Mouse (Mus musculus) right cerebral cortex, postnatal 4 days (tissue): Measurements from ENCODE around the gene Sdk2.

ENCODE experiments used
- DNase-seq: peaks from one replicate; pipeline ENCODE4 v3.0.0-alpha.2; 2022

Gene Sdk2

DNA sequence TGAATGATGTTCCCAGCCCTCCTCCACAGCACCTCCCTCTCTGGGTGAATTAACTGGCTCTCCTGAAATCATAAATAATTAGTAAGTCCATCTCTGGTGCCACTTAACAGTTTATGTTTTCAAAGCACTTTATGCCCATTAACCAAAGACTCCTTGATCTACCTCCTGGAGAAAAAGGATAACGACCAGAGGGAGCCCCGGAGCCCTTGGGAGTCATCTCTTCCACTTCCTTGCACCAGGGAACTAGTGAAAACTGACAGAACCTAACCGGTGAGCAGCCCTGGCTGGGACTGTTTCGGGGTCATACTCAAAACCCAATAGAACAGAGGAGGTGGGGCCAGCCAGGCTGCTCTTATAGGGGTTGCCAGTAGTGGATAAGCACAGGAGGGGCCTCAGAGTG, 22.5 kb downstream of the Sdk2 start:
- no peak for DNase-seq

DNA sequence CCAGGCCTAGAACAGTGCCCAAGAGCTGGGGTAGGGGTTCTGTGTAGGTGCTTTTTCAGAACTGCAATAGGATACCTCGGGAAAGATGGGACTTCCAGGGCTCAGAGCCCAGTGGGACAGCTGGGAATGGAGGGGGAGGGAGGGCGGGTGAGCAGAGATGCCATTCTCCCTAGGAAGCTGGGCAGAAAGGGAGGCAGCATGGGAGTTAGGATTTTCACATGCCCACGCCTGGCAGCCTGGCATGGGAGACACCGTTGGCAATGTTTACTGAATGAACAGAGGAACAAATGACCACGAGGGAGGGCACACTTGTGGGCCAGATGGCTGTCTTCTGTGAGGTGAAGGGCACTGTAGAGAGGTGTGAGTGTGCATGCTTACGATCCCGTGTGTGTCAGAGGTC, 23.3 kb downstream of the Sdk2 start:
- no peak for DNase-seq

DNA sequence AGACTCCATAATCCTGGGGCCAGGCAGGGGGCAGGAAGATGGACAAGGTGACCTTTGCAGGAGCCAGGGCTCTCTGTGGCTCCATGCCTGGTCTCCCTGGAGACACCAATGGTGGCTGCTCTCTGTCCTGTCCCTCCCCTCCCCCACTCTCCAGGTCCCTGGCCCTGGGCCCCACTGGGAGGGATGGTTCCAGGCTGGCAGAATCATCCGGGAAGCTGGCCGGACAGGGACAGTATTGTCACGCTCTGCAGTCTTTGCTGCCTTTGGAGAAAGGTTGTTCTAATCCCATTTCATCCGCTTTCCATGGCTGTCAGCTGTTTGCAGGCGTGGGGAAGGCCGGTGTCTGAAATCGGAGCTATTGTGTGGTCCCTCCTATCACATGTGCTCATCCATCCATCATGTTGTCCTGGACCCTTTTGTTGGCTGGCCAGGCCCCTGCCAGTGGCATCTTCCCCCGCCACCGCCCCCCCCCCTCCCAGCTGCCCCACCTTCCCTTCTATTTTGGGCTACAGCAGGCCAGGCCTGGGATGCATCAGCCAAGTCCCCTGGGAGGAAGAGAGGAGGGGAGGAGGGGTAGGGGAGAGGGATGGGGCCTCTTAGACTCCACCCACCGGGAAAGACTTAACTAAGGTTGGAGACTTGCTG, 26.3 kb downstream of the Sdk2 start:
- no peak for DNase-seq

DNA sequence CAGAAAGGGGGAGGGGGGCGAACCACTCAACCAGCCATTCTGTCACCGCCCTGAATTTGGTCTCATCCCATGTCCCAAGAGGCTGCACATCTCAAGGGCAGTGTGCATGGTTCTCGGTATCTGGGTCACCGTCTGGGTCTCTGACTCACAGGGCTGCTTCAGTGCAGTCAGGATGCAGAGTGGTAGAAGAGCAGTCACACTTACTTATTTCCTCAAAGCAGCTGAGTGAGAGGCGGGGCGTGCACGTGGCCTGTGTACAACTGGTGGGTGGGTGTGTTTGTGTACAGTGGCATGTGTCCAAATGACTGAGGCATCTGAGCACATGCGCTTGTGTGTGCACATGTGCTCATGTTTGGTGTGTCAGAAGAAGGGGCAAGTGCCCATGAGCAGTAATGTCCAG, 28.8 kb downstream of the Sdk2 start:
- DNase-seq = no peak

DNA sequence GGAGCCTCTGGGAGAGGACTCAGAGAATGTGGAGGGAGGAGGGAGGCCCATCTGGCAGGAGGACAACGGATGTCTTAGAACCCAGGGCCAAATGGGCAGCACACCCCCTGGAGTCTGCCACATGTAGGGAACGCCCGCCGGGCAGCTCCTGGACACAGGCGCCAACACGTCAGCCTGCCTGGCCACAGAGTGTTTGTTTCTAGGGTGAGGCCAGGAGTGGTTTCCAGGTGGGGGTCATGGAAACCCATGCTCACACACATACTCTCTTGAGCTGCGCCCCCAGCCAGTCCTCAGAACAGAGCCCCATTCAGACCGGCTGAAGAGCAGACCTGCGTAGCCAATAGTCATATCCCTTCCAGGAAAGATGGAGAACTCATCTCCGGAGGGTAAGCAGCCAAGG, 35.4 kb downstream of the Sdk2 start:
- DNase-seq = no peak

DNA sequence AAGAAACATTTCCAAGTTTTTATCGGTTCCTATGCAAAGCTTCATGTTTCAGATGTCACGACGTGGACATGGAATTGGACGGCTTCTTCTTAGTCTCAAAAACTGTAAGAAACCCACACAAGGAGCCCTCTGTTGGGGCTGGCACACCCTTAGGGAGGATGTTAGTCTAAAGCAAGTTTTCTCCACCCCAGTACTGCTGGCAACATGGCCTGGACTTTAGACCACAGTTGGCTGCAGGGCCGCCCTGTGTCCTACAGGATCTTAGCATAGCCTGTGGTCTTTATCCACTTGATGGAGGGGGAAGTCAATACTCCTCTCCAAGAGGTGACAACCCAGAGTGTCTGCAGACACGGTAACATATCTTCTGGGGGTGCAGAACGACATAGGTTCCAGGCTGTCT, 36.6 kb downstream of the Sdk2 start:
- DNase-seq = no peak

DNA sequence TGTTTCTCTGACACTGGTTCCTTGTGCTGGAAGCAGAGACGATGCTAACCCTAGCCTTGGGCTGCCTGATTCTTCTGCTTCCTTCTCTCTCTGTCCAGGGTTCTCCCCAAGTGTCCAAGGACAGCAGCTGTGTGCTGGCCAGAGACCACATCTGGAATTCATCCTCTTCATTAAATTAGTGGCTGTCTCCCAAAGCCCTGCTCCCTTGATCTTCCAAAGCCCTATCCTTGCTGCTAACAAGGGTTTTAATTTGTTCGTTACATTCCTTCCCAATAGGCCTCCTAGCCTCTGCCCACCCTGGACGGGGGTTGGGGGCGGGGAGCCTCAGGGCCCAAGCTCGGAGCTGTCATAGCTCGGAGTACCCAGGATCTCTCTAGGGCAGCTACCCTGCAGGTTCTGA, 38.3 kb downstream of the Sdk2 start:
- DNase-seq = no peak

DNA sequence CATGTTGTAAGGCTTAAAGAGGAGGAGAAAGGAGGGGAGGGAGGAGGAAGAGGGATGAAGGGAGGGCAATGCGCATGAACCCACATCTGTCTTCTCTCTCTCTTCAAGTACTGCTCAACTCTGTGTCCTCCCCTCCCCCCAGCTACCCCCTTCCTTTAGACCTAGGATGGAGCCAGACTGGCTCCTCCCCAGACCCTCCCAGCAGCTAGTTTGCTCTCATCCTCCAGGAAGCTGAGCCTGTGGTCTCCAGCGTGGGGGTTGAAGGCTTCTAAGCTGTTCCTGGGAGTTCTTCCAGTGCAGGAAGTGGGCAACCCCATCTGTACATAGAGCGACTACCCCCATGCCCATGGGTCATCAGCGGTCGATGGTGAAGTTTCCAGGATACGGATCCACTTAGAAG, 38.8 kb downstream of the Sdk2 start:
- no peak for DNase-seq

DNA sequence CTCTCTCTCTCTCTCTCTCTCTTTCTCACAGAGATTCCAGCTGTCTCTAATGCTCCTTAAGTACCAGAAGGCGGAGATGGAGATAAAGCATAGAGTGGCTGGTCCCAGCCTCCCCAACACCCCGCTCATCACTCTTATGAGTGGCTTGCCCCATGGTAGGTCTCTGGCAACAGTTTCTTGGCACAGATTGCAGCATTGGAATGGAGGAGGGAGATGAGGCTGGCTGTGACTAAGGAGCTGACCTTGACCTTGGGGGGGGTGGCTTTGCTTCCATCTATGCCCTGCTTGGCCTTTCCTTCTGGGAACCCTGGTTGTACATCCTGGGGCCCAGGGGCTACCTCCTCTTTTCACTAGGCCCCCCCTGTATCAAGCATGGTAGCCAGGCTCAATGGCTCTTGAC, 41.8 kb downstream of the Sdk2 start:
- no peak for DNase-seq

DNA sequence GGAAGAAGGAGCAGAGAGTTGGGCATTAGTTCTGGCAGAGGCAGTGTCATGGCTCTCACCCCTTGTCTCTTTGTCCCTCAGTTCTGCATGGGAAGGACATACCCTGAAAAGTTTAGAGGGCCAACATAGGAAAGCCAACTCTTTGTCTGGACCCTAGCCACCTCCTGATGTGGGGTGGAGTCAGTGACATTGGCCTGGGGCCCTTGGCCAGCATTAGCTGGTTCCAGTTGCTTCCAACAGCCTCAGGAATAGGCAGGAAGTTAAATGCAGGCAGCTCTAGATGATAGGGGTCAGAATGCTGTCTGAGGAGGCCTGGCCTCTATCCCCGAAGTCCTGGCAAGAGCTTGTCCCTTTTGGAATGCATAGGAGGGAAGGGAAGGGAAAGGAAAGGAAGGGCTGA, 42.9 kb downstream of the Sdk2 start:
- DNase-seq = no peak

DNA sequence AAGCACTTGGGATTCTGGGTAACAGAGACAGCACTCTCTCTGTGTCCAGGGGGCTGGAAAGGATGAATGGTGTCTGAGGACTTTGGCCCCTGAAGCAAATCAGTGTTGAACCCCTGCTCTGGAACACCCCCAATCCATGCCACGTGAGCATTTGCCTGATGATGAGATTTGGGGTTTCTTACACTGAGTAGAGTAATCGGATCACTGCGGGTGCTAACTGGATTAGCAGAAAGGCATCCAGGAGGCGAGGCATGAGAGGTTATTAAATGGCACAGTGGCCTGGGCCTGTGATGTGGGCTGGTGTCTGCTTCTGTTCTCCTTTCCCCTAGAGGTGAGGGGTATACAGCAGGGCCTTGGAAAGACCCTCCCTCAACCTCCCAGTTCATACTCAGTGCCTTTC, 44.7 kb downstream of the Sdk2 start:
- DNase-seq = no peak

DNA sequence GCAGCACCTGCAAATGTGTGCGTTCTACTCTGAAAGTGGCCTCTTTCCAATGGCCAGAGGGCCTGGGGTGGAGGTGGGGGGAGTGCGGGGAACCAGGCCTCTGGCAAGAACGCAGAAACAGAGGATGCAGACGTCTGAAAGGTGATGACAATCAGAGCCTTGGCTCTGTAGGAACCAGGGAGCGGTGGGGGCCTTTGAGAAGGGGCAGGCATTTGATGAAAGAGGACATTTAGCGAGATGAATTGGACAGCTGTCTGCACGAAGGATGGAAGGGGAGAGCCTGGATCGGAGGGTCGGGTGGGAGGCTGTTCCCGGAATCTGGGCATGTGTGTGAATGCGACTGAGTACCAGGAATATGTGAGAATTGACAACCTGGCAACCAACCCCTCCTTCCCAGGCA, 47.8 kb downstream of the Sdk2 start:
- DNase-seq = no peak

DNA sequence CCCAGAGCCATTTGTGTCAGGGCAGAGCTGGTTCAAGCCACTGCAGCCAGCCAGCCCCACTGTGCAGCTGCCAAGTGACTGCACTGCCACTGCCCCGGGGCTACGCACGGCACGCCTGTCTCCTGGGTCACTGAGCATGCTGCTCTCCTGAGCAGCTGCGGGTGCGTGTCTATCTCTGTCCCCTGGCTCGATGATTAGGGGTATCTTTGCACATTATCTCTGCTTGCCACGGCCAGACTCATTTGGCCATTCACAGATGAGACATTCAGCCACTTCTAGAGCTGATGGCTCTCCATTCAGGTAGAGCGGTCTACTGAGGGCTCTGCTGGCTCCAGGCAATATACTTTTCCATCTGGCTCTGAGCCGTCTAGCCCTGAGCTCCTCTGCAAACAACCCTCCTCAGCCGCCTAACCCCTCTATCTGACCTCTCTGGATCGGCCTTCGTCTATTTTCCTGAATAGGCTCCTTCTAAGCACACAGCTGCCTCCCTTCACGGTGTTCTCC, 49.9 kb downstream of the Sdk2 start:
- no peak for DNase-seq

DNA sequence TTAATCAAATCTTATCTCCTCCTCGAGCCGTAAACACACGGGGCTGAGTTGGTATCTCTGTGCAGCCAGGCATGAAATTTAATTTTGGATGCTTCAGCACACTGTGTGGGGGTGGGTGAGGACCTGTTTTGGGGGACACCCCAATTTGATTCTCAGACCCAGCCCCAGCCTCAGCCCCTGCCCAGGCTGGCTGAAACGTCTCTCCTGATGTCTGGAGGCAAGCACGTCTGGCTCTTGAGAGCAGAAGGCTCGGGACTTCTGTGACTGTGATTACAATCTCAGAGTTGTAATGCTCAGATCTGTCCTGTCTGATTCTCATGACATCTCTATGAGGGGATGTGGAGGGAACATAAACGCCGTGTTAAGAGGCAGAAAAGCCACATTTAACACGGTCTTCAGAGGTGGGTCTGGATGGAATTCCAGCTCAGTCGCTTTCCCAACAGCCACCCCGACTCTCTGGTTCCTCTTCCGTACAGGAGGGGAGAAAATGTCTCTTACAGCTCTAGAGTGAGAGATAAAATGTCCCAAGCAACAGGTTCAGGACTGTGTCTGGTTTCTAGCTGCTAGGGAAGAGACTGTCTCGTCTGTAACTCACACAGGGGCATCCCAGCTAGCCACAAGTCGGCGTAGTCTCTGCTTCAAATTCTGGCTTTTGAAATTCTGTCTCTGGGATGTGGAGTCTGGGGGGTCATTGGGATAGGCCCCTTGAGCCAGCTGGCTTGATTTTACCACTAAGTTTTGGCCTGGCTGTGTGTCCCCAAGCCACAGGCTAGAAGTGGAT, 50.5 kb downstream of the Sdk2 start:
- DNase-seq = no peak

DNA sequence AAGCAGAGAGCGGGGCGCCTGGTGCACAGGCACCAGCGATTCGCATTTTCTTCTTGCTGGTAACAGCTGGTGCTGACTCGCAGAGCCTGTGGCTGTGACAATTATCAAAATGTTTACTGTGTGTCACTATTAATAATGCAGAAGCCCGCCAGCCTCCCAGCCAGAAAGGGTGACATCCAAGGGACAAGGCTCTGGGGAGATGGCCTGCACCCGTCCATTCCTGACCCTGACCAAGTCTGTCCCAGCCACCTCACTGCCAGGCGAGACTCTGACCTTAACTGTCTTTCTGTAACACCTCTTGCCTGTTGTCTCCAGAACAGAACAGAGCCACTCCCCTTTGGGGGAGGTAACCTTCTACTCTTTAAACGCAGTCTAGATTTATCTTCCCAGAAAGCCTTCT, 55.3 kb downstream of the Sdk2 start:
- no peak for DNase-seq

DNA sequence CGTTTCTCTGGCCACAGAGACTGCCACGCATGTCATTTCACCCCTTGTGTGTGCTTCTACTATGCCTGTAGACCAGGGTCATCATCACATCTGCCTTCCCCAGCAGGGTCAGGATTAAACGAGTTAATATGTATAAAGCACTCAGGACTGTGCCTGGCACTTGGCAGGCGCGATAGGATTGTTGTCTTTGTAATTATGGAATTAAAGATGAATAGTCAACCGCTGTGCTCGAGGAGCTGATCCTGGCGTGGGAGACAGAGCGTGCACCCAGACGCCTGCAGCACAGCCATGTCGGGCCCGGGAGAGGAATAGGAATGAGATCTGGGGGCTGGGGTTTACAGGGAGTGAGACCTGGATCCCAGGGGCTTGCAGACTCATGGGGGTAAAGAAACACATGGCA, 61.0 kb downstream of the Sdk2 start:
- no peak for DNase-seq

DNA sequence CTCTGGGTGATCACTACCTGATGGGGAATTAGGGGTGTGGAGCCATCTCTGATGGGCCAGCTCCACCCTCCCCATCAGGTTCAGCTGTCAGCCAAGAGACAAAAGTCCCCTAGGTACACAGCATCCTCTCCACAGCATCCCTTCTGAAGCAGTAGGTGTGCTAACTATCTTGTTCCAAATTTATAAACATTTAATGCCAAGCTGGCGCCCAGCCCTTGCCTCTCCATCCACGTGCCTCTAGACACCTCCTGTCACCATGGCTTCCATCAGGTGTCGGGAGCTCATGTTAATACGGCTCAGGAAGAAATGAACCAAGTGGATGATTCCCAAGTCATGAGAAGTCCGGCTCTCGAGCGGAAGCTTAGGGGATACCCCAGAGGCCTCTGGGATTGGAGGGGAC, 62.2 kb downstream of the Sdk2 start:
- DNase-seq = no peak

DNA sequence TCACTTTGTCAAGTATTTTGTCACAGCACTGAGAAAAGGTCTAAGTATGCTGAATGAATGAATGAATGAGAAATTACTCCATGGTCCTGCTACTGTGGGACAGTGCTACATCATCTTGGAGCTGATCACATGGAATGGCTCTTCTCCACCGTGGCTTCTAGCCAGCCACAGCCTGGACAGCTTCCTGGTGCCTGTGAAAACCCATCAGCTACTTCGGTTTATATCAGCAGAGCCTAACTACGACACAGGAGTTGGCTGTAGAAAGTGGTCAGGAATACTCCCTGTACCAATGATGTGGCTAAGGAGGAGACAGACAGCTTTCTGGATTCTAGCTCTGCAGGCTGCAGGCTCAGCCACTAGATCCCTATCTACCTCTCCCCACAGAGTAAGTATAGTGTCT, 63.7 kb downstream of the Sdk2 start:
- DNase-seq = no peak

DNA sequence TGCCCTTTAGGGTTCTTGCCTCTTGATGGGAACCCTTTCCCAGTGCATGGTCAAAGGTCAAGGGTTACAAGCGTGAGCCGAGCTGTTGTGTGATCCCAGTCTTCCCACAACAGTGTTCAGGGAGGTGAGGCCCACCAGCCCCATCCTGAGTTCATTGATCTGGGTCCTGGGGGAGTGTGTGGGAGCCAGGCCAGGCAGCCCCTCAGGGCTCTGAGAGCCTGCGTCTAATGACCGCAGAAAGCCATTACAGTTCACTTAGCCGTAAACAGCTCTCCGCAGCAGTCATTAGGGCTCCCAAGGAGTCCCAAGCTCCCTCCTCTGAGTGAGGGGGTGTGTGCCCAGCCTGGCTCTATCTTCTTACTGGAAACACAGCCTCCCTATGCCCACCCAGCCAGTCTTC, 66.8 kb downstream of the Sdk2 start:
- DNase-seq = no peak

DNA sequence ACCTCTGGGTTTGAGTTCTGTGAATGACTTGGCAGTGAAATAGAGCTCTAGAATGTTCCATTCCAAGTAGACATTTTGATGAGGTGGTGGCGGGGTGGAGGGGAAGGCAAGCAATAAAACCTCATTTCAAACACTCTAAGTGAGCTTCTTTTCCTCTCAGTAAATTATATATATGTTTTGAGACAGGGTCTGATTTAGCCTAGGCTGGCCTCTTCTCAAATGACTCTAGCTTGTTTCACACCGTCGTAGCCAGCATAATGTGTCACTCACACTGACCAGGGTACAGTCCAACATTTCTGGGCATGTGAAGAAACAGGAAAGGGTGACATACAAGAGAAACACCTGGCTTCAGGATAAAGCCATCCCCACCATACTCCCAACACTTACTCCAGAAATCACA, 68.1 kb downstream of the Sdk2 start:
- DNase-seq = no peak

DNA sequence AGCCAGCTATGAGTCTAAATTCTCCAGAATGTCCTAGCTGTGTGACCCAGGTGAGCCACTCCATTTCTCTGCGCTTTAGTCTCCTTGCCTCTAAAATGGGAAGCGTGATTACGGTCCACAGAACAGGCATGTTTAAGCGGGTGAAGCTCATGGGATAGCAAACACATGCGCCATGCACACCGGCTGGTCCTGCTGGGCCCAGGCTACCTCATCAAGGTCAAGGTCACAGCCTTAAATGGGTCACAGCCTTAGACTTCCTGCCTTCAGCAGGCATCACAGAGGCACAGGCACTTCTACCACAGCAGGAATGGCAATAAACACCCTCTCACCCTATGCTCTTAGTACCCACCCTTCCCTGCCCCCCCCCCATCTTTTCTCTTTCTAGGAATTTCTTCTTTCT, 72.9 kb downstream of the Sdk2 start:
- no peak for DNase-seq

DNA sequence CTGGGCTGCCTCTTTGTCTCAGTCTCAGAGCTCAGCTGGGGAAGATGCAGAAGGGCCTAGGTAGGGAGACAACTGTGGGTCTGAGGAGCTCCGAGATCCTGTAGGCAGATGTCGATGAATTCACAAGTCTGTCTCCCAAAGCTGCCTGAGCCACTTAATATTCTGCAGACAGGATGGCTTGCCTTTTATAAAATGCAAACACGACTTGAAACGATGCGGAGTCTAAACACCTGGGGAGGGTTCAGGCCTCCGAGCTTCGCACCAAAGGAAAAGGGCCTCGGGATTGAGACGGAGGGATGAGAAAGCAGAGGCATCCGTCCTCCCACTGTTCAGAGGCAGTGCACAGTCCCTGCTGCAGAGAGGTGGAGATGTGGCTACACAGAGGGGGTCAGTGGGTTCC, 74.0 kb downstream of the Sdk2 start:
- no peak for DNase-seq

DNA sequence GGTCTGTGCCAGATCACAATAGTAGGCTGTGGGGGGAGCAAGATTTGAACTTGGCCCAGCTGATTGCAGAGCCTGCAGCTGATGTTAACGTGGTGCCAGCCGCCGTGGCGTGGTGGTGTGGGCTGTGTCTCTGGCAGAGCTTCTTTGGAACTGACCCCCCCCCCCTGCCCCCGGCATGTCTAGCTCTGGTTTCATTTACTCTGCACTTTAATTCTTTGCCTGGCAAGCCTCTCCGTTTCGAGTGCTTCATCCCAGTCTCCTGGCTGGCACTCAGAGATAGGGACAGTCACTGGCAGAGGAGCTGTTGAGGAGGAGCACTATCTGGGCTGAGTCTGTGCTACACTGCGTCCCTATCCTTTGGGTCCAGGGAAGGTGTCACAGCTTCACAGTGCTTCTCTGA, 75.0 kb downstream of the Sdk2 start:
- no peak for DNase-seq

DNA sequence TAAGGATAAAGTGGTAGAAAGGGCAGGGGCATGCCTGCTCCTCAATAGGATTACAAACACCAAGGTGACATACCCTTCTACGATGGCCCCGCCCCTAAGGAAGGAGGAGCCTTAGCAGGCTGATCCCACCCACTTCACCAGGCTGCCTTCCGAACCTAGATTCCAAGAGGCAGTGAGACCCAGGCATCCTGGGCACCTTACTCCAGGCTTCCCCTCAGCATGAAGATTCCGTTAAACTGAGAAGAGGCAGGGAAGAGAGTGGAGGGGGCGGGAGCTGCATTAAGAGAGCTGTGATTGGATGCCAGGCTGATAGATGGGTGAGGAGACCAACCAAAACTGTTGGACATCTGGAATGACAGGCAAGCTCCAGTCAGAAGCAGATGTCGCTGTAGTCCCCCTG, 76.4 kb downstream of the Sdk2 start:
- DNase-seq = peak; percentile 66

DNA sequence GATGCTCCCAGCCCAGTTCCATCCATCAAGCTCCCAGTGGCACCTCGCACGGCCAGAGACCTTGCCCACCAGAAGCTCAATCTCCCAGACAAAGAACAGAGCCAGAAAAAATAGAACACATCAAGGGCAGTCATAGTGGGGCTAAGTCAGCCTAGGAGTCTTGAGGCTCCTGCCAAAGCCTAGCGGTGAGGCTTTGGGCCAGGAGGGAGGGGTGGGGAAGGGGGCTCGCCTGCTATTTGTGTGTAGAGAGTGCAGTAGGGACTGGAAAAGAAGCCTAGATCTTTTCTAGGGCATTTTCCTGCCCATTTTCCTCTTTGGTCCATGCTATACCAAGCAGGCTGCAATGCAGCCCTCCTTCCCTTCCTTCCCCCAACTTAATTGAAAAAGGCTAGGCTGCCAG, 76.8 kb downstream of the Sdk2 start:
- DNase-seq = no peak
